Mouse (Mus musculus) forebrain, embryonic 13.5 days (tissue): ENCODE data around the gene Vash1. TPM values are rescaled to one million over a fixed set of nuclear protein-coding genes. Genes with fewer than 3 reads are reported as not detected.

Experiments
- ATAC-seq: fragments of 200-750 bp; cut with Nextera tagmentation; 2 replicates; pipeline ENCODE4 v1.8.0; 2017
- H3K27ac ChIP-seq: fragments of 300-500 bp; sonication (generic); 2 replicates; pipeline ENCODE4 v1.5.1; 2015; ENCODE audit warnings: inconsistent platforms, mild to moderate bottlenecking, moderate library complexity
- H3K27me3 ChIP-seq: fragments of 300-500 bp; sonication (generic); 2 replicates; pipeline ENCODE4 v1.6.1; 2015; ENCODE audit warnings: mild to moderate bottlenecking, inconsistent platforms
- H3K36me3 ChIP-seq: fragments of 300-500 bp; sonication (generic); 2 replicates; pipeline ENCODE4 v1.6.1; 2015; ENCODE audit warnings: mild to moderate bottlenecking, inconsistent platforms; ENCODE audit not compliant: poor library complexity, severe bottlenecking
- H3K4me1 ChIP-seq: fragments of 300-500 bp; sonication (generic); 2 replicates; pipeline ENCODE4 v1.6.1; 2015; ENCODE audit warnings: inconsistent platforms
- H3K4me2 ChIP-seq: fragments of 300-500 bp; sonication (generic); 2 replicates; pipeline ENCODE4 v1.6.1; 2015; ENCODE audit warnings: inconsistent platforms, mild to moderate bottlenecking, moderate library complexity
- H3K4me3 ChIP-seq: fragments of 300-500 bp; sonication (generic); 2 replicates; pipeline ENCODE4 v1.5.1; 2015; ENCODE audit warnings: mild to moderate bottlenecking, inconsistent platforms
- H3K9ac ChIP-seq: fragments of 300-500 bp; sonication (generic); 2 replicates; pipeline ENCODE4 v1.6.1; 2015; ENCODE audit warnings: mild to moderate bottlenecking, inconsistent platforms
- H3K9me3 ChIP-seq: fragments of 300-500 bp; sonication (generic); replicated peaks from 2 replicates; pipeline ENCODE4 v1.6.1; 2016; ENCODE audit warnings: inconsistent platforms
- WGBS: fragments of 180-500 bp; shearing (Covaris S2); methylation state at CpG from one replicate; pipeline ENCODE4 v1.1.7; 2015; 5-methylcytosine and 5-hydroxymethylcytosine counted together
- polyA plus RNA-seq: library from polyadenylated mRNA; unstranded; fragments of >200 nt; fragmentation: Nextera tagmentation; extraction: Ambion mirVana; gene quantifications from 2 replicates; pipeline ENCODE4 v1.2.1, GENCODE M21; 2015

Gene Vash1
- polyA plus RNA-seq, 1 experiment from 2014 or later: 38.2 TPM

GRCm38 (mm10) chr12:86659447-86659968, 19.0 kb upstream of the Vash1 start:
- Histone ChIP-seq H3K9ac (no peak overlapping the region), H3K36me3 (no peaks in the 10 kb centered on the region), H3K27me3 (peaks cover 26% of the 10 kb centered on the region), H3K27ac (0 out of 2 replicates have a peak overlapping the region, but pooled peaks have one; percentile 27), H3K4me2 (no peak overlapping the region), H3K9me3 (no peaks in the 10 kb centered on the region), H3K4me1 (peaks cover 8% of the 10 kb centered on the region), H3K4me3 (no peak overlapping the region)
- 12% methylated on average over 6 of the region's 6 CpGs for WGBS
- no peak for ATAC-seq

DNA sequence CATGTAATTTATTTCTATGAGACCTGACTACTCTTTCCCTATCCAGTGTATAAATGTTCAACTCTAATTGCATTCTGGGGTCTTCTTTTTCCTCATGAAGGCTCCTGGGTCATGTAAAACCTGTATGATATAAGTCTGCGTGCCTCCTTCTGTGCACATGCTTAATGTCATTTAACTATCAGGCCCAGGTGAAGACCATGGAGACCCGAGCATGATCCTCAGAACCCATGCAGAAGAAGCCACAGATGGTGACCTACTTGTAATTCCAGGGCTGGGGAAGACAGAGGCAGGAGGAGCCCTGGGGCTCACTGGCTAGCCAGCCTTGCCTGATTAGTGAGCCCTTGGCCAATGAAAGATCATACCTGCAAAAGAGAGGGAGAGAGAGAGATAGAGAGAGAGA, 18.0 kb upstream of the Vash1 start:
- no peaks in the 10 kb centered on the region for H3K36me3 ChIP-seq
- no peak overlapping the region for H3K27ac ChIP-seq
- H3K4me2 ChIP-seq: no peak overlapping the region
- ATAC-seq: no peak
- peaks cover 18% of the 10 kb centered on the region for H3K27me3 ChIP-seq
- H3K4me3 ChIP-seq: no peak overlapping the region
- 79% methylated on average over 2 of the region's 2 CpGs for WGBS
- H3K9ac ChIP-seq: no peak overlapping the region
- no peaks in the 10 kb centered on the region for H3K9me3 ChIP-seq
- peaks cover 8% of the 10 kb centered on the region for H3K4me1 ChIP-seq

DNA sequence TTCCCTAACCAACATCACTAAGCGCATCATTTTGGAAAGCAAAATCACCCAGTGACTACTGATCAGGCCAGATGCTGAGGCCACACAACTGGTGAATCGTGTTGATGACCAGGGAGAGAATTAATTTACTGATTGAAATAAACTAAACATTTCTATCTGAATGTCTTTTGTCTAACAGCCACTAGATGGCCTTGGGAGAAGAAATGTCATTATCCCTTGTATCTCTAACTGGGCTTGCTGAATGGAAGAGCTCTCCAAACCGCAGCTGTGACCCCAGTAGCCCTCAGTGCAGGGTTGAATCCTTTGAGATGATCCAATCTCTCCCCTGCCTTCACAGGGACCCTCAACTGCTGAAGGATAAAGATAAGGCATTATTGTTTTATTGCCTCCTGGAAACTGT, 12.8 kb upstream of the Vash1 start:
- H3K4me1 ChIP-seq: no peaks in the 10 kb centered on the region
- no peak overlapping the region for H3K4me2 ChIP-seq
- H3K27ac ChIP-seq: no peak overlapping the region
- H3K4me3 ChIP-seq: no peak overlapping the region
- 63% methylated on average over 3 of the region's 3 CpGs for WGBS
- H3K36me3 ChIP-seq: no peaks in the 10 kb centered on the region
- H3K27me3 ChIP-seq: peaks cover 14% of the 10 kb centered on the region; the same call in 1 of the 2 replicates
- H3K9ac ChIP-seq: no peak overlapping the region
- H3K9me3 ChIP-seq: no peaks in the 10 kb centered on the region; the same call in 1 of the 2 replicates
- ATAC-seq: no peak

- ATAC-seq: peak; percentile 41; the same call in 1 of the 2 replicates
These were observed 10.1 kb upstream of the Vash1 start for GRCm38 (mm10) chr12:86668404-86668803.

DNA sequence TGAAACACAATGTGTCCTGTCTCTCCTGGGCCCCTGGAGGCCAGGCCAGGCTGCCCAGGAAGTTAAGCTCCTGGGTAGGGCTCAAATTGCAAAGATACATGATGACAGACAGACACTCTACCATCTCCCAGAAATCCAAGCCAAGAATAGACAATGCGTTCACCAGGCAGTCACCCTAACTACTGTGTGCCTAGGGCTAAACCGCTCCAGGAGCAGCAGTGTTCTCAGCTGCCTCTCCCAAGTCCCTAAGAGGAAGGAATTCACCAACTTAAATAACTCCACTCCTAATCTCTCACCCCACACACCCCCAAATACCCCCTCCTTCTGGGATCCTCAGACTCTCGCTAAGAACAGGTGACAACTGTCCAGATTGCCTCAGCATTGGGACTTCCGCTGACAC, 6.4 kb upstream of the Vash1 start:
- 83% methylated on average over 4 of the region's 4 CpGs for WGBS

More at GRCm38 (mm10) chr12:86668404-86668803, 10.1 kb upstream of the Vash1 start:
- Histone ChIP-seq H3K27ac (no peak overlapping the region), H3K4me2 (no peak overlapping the region), H3K9me3 (no peaks in the 10 kb centered on the region; the same call in 1 of the 2 replicates), H3K4me1 (no peaks in the 10 kb centered on the region), H3K9ac (no peak overlapping the region), H3K27me3 (no peaks in the 10 kb centered on the region; the same call in 1 of the 2 replicates), H3K4me3 (no peak overlapping the region), H3K36me3 (no peaks in the 10 kb centered on the region)
- WGBS: 87% methylated on average over 2 of the region's 2 CpGs

DNA sequence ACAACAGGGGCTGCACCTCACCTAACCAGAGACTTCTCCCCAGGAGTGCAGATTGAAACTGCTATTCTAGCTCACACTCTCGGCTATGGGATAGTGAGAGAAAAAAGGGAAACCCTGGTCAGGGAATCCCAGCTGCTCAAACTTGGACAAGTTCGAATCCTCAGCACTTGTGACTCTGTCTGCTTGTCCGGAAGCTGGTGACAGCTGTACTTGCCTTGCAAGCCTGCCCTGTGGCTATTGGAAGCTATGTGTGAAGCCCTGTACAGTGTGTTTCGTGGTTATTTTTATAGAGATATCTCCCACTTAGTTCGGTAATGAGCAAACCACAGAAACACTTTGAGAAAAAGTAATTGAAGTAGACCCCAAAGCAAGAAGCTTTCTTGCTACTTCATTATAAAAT, 6.0 kb upstream of the Vash1 start:
- H3K4me1 ChIP-seq: no peaks in the 10 kb centered on the region

More for the DNA sequence above, 6.4 kb upstream of the Vash1 start:
- Histone ChIP-seq H3K9me3 (no peaks in the 10 kb centered on the region; the same call in 1 of the 2 replicates), H3K4me3 (no peak overlapping the region), H3K27me3 (no peaks in the 10 kb centered on the region), H3K4me2 (no peak overlapping the region), H3K9ac (no peak overlapping the region), H3K27ac (no peak overlapping the region), H3K36me3 (no peaks in the 10 kb centered on the region), H3K4me1 (no peaks in the 10 kb centered on the region)
- no peak for ATAC-seq

GRCm38 (mm10) chr12:86679546-86679930, 1.0 kb downstream of the Vash1 start:
- peak; percentile 25; the same call in 1 of the 2 replicates for ATAC-seq
- Histone ChIP-seq H3K9me3 (no peaks in the 10 kb centered on the region), H3K36me3 (peaks cover 20% of the 10 kb centered on the region), H3K9ac (peak overlapping the region; percentile 100), H3K27me3 (peaks cover 6% of the 10 kb centered on the region), H3K4me1 (peaks cover 39% of the 10 kb centered on the region), H3K27ac (peak overlapping the region; percentile 96), H3K4me3 (peak overlapping the region; percentile 94), H3K4me2 (peak overlapping the region; percentile 85)
- WGBS: 6% methylated on average over 9 of the region's 9 CpGs

More for the DNA sequence above, 6.0 kb upstream of the Vash1 start:
- H3K9ac ChIP-seq: no peak overlapping the region
- ATAC-seq: no peak
- H3K27ac ChIP-seq: no peak overlapping the region
- H3K27me3 ChIP-seq: peaks cover 4% of the 10 kb centered on the region
- no peaks in the 10 kb centered on the region; the same call in 1 of the 2 replicates for H3K9me3 ChIP-seq
- H3K4me2 ChIP-seq: no peak overlapping the region
- H3K4me3 ChIP-seq: no peak overlapping the region
- WGBS: 82% methylated on average over 5 of the region's 5 CpGs
- no peaks in the 10 kb centered on the region for H3K36me3 ChIP-seq

GRCm38 (mm10) chr12:86679991-86680491, 1.5 kb downstream of the Vash1 start:
- Histone ChIP-seq H3K36me3 (peaks cover 20% of the 10 kb centered on the region), H3K4me3 (peak overlapping the region; percentile 94), H3K9ac (peak overlapping the region; percentile 100), H3K27ac (peak overlapping the region; percentile 96), H3K4me2 (peak overlapping the region; percentile 85), H3K9me3 (no peaks in the 10 kb centered on the region), H3K27me3 (peaks cover 6% of the 10 kb centered on the region), H3K4me1 (peaks cover 39% of the 10 kb centered on the region)
- 18% methylated on average over 12 of the region's 12 CpGs for WGBS
- no peak for ATAC-seq

GRCm38 (mm10) chr12:86680591-86681193, 2.2 kb downstream of the Vash1 start:
- 50% methylated on average over 11 of the region's 11 CpGs for WGBS
- H3K4me2 ChIP-seq: peak overlapping the region; percentile 85
- H3K36me3 ChIP-seq: peaks cover 26% of the 10 kb centered on the region

GRCm38 (mm10) chr12:86681626-86682025, 3.1 kb downstream of the Vash1 start:
- H3K9me3 ChIP-seq: no peaks in the 10 kb centered on the region
- peaks cover 35% of the 10 kb centered on the region for H3K36me3 ChIP-seq
- H3K27me3 ChIP-seq: peaks cover 6% of the 10 kb centered on the region
- WGBS: 93% methylated on average over 9 of the region's 9 CpGs
- no peak overlapping the region for H3K27ac ChIP-seq
- H3K4me3 ChIP-seq: peak overlapping the region; percentile 94
- peaks cover 44% of the 10 kb centered on the region for H3K4me1 ChIP-seq
- H3K4me2 ChIP-seq: peak overlapping the region; percentile 85
- ATAC-seq: no peak
- H3K9ac ChIP-seq: no peak overlapping the region

More at GRCm38 (mm10) chr12:86680591-86681193, 2.2 kb downstream of the Vash1 start:
- Histone ChIP-seq H3K9me3 (no peaks in the 10 kb centered on the region), H3K4me1 (peaks cover 44% of the 10 kb centered on the region), H3K27me3 (peaks cover 6% of the 10 kb centered on the region), H3K4me3 (peak overlapping the region; percentile 94), H3K27ac (peak overlapping the region; percentile 96; the same call in 1 of the 2 replicates), H3K9ac (peak overlapping the region; percentile 100)
- ATAC-seq: peak; percentile 9; the same call in 1 of the 2 replicates

DNA sequence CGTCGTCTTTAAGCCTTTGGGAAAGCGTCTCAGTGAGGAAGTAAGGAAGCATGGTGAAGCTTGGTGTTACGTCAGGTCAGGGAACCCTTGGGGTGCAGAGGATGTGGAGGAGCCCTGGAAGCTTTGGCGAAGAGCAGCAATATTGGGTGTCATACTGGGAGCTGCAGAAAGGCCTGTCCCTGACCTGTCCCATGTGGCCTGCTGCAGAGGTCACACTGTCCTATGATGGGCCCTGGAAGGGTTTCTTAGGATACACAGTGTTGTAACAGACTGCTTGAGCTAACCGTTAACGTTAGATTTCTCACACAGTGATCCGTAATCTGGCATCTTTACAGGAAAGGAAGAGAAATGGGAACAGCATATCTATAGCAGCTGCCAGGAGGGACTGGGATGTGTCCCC, 3.7 kb downstream of the Vash1 start:
- H3K4me3 ChIP-seq: peak overlapping the region; percentile 94
- peaks cover 40% of the 10 kb centered on the region for H3K36me3 ChIP-seq
- H3K4me2 ChIP-seq: peak overlapping the region; percentile 85
- WGBS: 89% methylated on average over 8 of the region's 8 CpGs
- no peak for ATAC-seq
- H3K27ac ChIP-seq: no peak overlapping the region
- H3K4me1 ChIP-seq: peaks cover 44% of the 10 kb centered on the region
- H3K9ac ChIP-seq: no peak overlapping the region
- H3K27me3 ChIP-seq: peaks cover 6% of the 10 kb centered on the region
- no peaks in the 10 kb centered on the region for H3K9me3 ChIP-seq

DNA sequence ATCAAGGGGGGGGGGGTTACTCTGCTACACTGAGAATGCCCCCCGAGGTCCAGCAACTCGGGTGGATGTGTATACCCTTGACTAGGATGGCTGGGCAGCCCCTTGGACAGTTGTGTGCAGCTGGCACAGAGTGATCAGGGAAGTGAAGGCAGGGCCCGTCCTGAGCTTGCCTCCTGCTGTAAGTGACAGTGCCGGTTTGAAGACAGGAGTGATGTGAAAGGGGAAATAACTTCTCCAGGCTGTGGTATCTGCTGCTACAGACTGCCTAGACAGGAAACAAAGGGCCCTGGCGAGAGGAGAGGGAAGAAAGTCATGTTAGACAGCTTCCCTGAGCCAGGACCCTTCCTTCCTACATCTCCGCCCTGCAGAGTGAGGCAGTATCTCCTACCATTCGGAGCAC, 5.2 kb downstream of the Vash1 start:
- H3K27ac ChIP-seq: no peak overlapping the region
- H3K4me3 ChIP-seq: no peak overlapping the region
- 83% methylated on average over 7 of the region's 7 CpGs for WGBS
- no peak for ATAC-seq
- peaks cover 44% of the 10 kb centered on the region for H3K4me1 ChIP-seq
- H3K27me3 ChIP-seq: no peaks in the 10 kb centered on the region
- H3K9me3 ChIP-seq: no peaks in the 10 kb centered on the region
- peak overlapping the region; percentile 85 for H3K4me2 ChIP-seq
- no peak overlapping the region for H3K9ac ChIP-seq
- peaks cover 55% of the 10 kb centered on the region for H3K36me3 ChIP-seq
